Mouse (Mus musculus) MEL (cell line): Measurements from ENCODE around the gene Ccdc175.

Source experiments
- BHLHE40 ChIP-seq: IDR thresholded peaks from 2 replicates; pipeline ENCODE4 v1.6.1; 2012; ENCODE audit warnings: low read depth, mild to moderate bottlenecking, inconsistent platforms, low read length, improper control_type of control experiment, borderline replicate concordance
- ELF1 ChIP-seq: IDR thresholded peaks from 2 replicates; pipeline ENCODE4 v1.6.1; 2014; ENCODE audit warnings: low read depth, mild to moderate bottlenecking, inconsistent platforms, low read length, improper control_type of control experiment, moderate library complexity
- EP300 ChIP-seq, 2 experiments: IDR thresholded peaks; 2 replicates each; pipeline ENCODE4 v1.6.1; 2011; ENCODE audit warnings: improper control_type of control experiment in 2 of 2, low read length in 2 of 2, low read depth in 1 of 2, mild to moderate bottlenecking in 1 of 2
- GATA1 ChIP-seq: IDR thresholded peaks from 2 replicates; pipeline ENCODE4 v1.6.1; 2011; ENCODE audit warnings: low read depth, low read length, improper control_type of control experiment
- KAT2A ChIP-seq: conservative IDR thresholded peaks from 2 replicates; pipeline ENCODE4 v1.6.1; 2012; ENCODE audit warnings: low read depth, low read length, improper control_type of control experiment, inconsistent platforms
- MAZ ChIP-seq: IDR thresholded peaks from 2 replicates; pipeline ENCODE4 v1.6.1; 2012; ENCODE audit warnings: low read depth, mild to moderate bottlenecking, inconsistent platforms, low read length, improper control_type of control experiment
- POLR2A ChIP-seq, 2 experiments: IDR thresholded peaks; 2 replicates each; pipeline ENCODE4 v1.6.1; 2011 to 2012; ENCODE audit warnings: low read length in 2 of 2, mild to moderate bottlenecking in 2 of 2, control low read depth in 1 of 2, improper control_type of control experiment in 1 of 2, low read depth in 1 of 2, moderate library complexity in 1 of 2; ENCODE audit not compliant: control insufficient read depth in 1 of 2, insufficient read depth in 1 of 2, poor library complexity in 1 of 2

DNA sequence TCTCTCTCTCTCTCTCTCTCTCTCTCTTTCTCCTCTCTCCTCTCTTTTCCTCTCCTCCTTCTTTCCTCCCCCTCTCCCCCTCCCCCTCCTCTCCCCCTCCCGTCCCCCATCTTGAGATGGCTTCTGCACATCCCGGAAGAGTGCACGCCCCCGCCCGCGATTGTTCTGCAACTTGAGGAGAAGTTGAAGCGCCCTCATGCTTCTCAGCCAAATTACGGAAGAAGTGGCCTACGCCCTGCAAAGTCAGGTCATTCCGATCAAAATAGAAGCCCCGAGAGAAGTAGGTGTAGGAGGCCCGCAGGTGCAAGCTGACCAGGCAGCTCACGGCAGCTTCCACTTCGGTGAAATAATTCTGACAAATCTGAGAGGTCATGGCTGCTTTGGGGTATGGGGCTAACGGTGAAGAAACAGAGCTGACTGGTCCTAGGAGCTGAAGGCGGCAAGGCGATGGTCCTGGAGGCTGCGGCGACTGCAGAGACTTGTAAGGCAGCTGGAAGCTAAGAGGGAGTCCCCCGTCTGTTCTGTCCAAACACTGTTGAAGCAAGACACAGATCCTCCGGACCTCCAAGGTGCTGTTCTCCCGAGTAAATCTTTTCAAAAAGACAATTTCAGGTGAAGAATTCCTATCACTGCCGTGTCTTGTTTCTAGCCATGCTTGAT lies 69.0 kb downstream of the Ccdc175 start:
- no peak for TF ChIP-seq POLR2A (IDR thresholded peaks at IDR 0.05; ENCODE audit: control insufficient read depth in 1 of 2, insufficient read depth in 1 of 2, low read depth in 1 of 2, low read length in 2 of 2, poor library complexity in 1 of 2)
- no peak for TF ChIP-seq EP300 (IDR thresholded peaks at IDR 0.05; ENCODE audit: low read depth in 1 of 2, low read length in 2 of 2)
- TF ChIP-seq BHLHE40 = no peak
- no peak for TF ChIP-seq GATA1
- no peak for TF ChIP-seq ELF1
- no peak for TF ChIP-seq KAT2A
- TF ChIP-seq MAZ = no peak
